ENCODE assay signal across 17 mouse cellular contexts in genomic region chr4:108914391-108914790, GRCm38 (mm10). TPM values are rescaled to one million over a fixed set of nuclear protein-coding genes. Genes with fewer than 3 reads are reported as not detected.
"Had no signal": no experiment of that assay in that cellular context is flagged by ENCODE, and none has a peak within 500 bp of the region (broad histone marks: within the 10 kb centered on the region; RNA-seq: fewer than 3 reads in every experiment).

No protein-coding gene starts in this region.

- DNase-seq: kidney, adult 11 months; kidney, adult 8-10 months; kidney, postnatal 25 days; layer of hippocampus, adult 9-11 months; liver, postnatal 0 days; lung, postnatal 10 days; thymus, adult 18-20 months; thymus, postnatal 14 days; thymus, postnatal 4 days had no signal

- H3K4me2 ChIP-seq: intestine, embryonic 15.5 days; limb, embryonic 15.5 days; liver, embryonic 11.5 days; midbrain, embryonic 12.5 days; midbrain, embryonic 15.5 days had no signal

- H3K9me3 ChIP-seq: intestine, embryonic 15.5 days; limb, embryonic 15.5 days; midbrain, embryonic 12.5 days; midbrain, embryonic 15.5 days had no signal

- H3K4me3 ChIP-seq: intestine, embryonic 15.5 days; layer of hippocampus, adult 2 months; limb, embryonic 15.5 days; midbrain, embryonic 12.5 days; midbrain, embryonic 15.5 days had no signal

- H3K27me3 ChIP-seq: intestine, embryonic 15.5 days; limb, embryonic 15.5 days; midbrain, embryonic 12.5 days; midbrain, embryonic 15.5 days had no signal

- H3K27ac ChIP-seq: intestine, embryonic 15.5 days; layer of hippocampus, adult 2 months; limb, embryonic 15.5 days; liver, embryonic 14.5 days; midbrain, embryonic 12.5 days; midbrain, embryonic 15.5 days had no signal

- H3K4me1 ChIP-seq: limb, embryonic 15.5 days; midbrain, embryonic 12.5 days; midbrain, embryonic 15.5 days had no signal

- ATAC-seq: intestine, embryonic 15.5 days; liver, postnatal 0 days; midbrain, embryonic 15.5 days had no signal

- H3K9ac ChIP-seq: intestine, embryonic 15.5 days; limb, embryonic 15.5 days; liver, embryonic 14.5 days; liver, postnatal 0 days; midbrain, embryonic 12.5 days; midbrain, embryonic 15.5 days had no signal

- H3K36me3 ChIP-seq: intestine, embryonic 15.5 days; limb, embryonic 15.5 days; midbrain, embryonic 12.5 days; midbrain, embryonic 15.5 days had no signal

RNA-seq across cellular contexts. Expression of gene Rab3b, which starts 35.5 kb away (rescaled TPM):
- polyA plus RNA-seq: macrophage had no signal
